Mouse (Mus musculus) olfactory bulb, adult 2 months (tissue): Measurements from ENCODE around the gene Vmn2r60. TPM values are rescaled to one million over a fixed set of nuclear protein-coding genes. Genes with fewer than 3 reads are reported as not detected.
"Not testable (repeated sequence)": the region's sequence is repeated elsewhere in the genome, so short reads cannot be mapped to it uniquely, and the experiment has no call there.

ENCODE experiments used
- H3K27ac ChIP-seq: fragments of 200-500 bp; 2 replicates; pipeline ENCODE4 v1.5.1; 2012; ENCODE audit warnings: low read depth, low read length; ENCODE audit not compliant: insufficient read depth
- H3K4me1 ChIP-seq: fragments of 200-500 bp; 2 replicates; pipeline ENCODE4 v1.6.1; 2012; ENCODE audit warnings: low read length; ENCODE audit not compliant: control insufficient read depth, insufficient read depth
- H3K4me3 ChIP-seq: fragments of 200-500 bp; 2 replicates; pipeline ENCODE4 v1.5.1; 2012; ENCODE audit warnings: mild to moderate bottlenecking, low read depth, low read length, moderate library complexity; ENCODE audit not compliant: insufficient read depth
- CTCF ChIP-seq: fragments of 200-500 bp; IDR thresholded peaks from 2 replicates; pipeline ENCODE4 v1.5.1; 2012; ENCODE audit warnings: low read depth, mild to moderate bottlenecking, low read length, moderate library complexity; ENCODE audit not compliant: insufficient read depth
- POLR2A ChIP-seq: fragments of 200-500 bp; IDR thresholded peaks from 2 replicates; pipeline ENCODE4 v1.6.1; 2012; ENCODE audit warnings: mild to moderate bottlenecking, low read depth, low read length, moderate library complexity; ENCODE audit not compliant: insufficient read depth
- WGBS: fragments of 180-500 bp; shearing (Covaris S2); methylation state at CpG from one replicate; pipeline ENCODE4 v1.1.7; 2018; 5-methylcytosine and 5-hydroxymethylcytosine counted together
- polyA plus RNA-seq: library from polyadenylated mRNA; stranded (reverse); fragments of >200 nt; gene quantifications from 2 replicates; pipeline ENCODE4 v1.2.4, GENCODE M21; 2012; ENCODE audit warnings: low replicate concordance; ENCODE audit not compliant: missing spikeins, insufficient read depth, insufficient read length

The Vmn2r60 gene
- polyA plus RNA-seq: not detected in 2 replicates

- WGBS: 75% methylated on average over 2 of the region's 2 CpGs
- Histone ChIP-seq H3K27ac (no peak within 1 kb of the TSS), H3K4me3 (no peak within 1 kb of the TSS), H3K4me1 (no peaks in the 10 kb centered on the region)
- no peak for TF ChIP-seq POLR2A
- no peak for TF ChIP-seq CTCF
Observed at GRCm38 (mm10) chr7:42107470-42107869, at the start of gene Vmn2r60. Vmn2r60 (plus strand) TSS chr7:42107770.

DNA sequence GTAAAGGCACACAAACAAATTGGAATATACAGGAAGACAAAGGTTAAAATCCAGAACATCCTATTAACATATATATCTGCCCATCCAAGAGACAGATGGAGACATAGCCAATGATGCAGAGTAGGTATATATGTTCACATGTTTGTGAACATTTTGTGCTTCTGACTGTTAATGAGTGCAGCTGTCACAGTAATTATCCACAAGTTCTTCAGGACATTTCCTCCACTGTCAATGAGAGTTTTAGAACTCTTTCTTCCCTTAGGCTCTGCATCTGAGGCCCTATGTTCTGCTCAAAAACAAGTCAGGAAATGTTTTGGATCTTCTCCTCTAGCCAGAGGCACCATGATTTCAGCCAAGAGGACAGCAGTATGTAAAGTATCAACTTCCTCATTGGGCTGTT is 48.6 kb upstream of the Vmn2r60 start, which contains the start of gene Vmn2r59:
Gene Vmn2r59, minus strand, starts transcription at position 101 of the 400 bp plus-strand sequence.
- Histone ChIP-seq H3K4me1 (no peaks in the 10 kb centered on the region), H3K27ac (no peak within 1 kb of the TSS), H3K4me3 (no peak within 1 kb of the TSS)
- TF ChIP-seq POLR2A: no peak
- TF ChIP-seq CTCF: no peak

GRCm38 (mm10) chr7:42107061-42107460 is 509 bp upstream of the Vmn2r60 start:
- not testable (repeated sequence) for H3K4me1 ChIP-seq, H3K4me3 ChIP-seq, H3K27ac ChIP-seq
- WGBS: 77% methylated on average over 14 of the region's 14 CpGs

Other genes with a start within 250 kb of the Vmn2r60 start
- not detected in 2 replicates for gene Vmn2r58, start 235.1 kb upstream of the Vmn2r60 start, polyA plus RNA-seq
- not detected in 2 replicates for gene Vmn2r59, start 48.7 kb upstream of the Vmn2r60 start, polyA plus RNA-seq
- not detected in 2 replicates for gene Vmn2r61, start 152.3 kb downstream of the Vmn2r60 start, polyA plus RNA-seq